Mouse (Mus musculus) bone marrow, adult 2 months (tissue): Measurements from ENCODE around the gene Fancc. TPM values are rescaled to one million over a fixed set of nuclear protein-coding genes. Genes with fewer than 3 reads are reported as not detected.
A peak's percentile ranks its signal among the peaks of the same experiment; 100 is the strongest.

Experiments used
- H3K27ac ChIP-seq: fragments of 200-500 bp; 2 replicates; pipeline ENCODE4 v1.5.1; 2012; ENCODE audit warnings: low read depth, mild to moderate bottlenecking, control low read depth, inconsistent platforms, low read length; ENCODE audit not compliant: control insufficient read depth, poor library complexity, insufficient read depth
- H3K4me1 ChIP-seq: fragments of 200-500 bp; 2 replicates; pipeline ENCODE4 v1.6.1; 2011; ENCODE audit warnings: low read length; ENCODE audit not compliant: control insufficient read depth, insufficient read depth
- H3K4me3 ChIP-seq: fragments of 200-500 bp; replicated peaks from 2 replicates; pipeline ENCODE3; 2011; ENCODE audit warnings: mild to moderate bottlenecking, low read depth, low read length, control low read depth; ENCODE audit not compliant: control insufficient read depth
- CTCF ChIP-seq: fragments of 200-500 bp; IDR thresholded peaks from 2 replicates; pipeline ENCODE4 v1.5.1; 2011; ENCODE audit warnings: low read length, control low read depth; ENCODE audit not compliant: control insufficient read depth, insufficient read depth
- POLR2A ChIP-seq: fragments of 200-500 bp; IDR thresholded peaks from 2 replicates; pipeline ENCODE4 v1.6.1; 2011; ENCODE audit warnings: low read depth, mild to moderate bottlenecking, control low read depth, low read length, borderline replicate concordance; ENCODE audit not compliant: control insufficient read depth
- WGBS: fragments of 180-500 bp; shearing (Covaris S2); methylation state at CpG from one replicate; pipeline ENCODE4 v1.1.7; 2018; 5-methylcytosine and 5-hydroxymethylcytosine counted together
- polyA plus RNA-seq: library from polyadenylated mRNA; stranded (reverse); fragments of >200 nt; gene quantifications from 2 replicates; pipeline ENCODE4 v1.2.4, GENCODE M21; 2011; ENCODE audit warnings: low replicate concordance; ENCODE audit not compliant: missing spikeins, insufficient read depth, insufficient read length

Gene Fancc
- polyA plus RNA-seq, 1 experiment = 9.9 TPM

DNA sequence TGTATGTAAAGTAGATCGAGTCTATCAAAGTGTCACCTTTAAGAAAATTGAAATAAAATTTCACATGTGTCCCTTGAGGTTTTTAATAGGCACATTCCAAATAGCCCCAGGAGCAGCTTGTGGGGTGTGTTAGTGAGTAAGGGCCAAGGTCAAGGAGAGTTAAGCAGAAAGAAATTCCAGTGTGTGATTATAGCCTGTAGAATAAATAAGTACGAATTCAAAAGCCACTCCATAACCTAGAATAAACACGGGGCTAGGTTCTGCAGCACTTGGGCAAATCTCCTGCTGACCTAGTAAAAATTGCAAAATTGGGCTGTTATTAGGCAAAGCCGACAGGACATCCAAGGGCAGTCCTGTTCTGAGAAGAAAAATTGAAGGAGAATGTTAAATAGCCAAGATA lies 37.9 kb upstream of the Fancc start:
- Histone ChIP-seq H3K4me1 (no peaks in the 10 kb centered on the region), H3K4me3 (no peak overlapping the region), H3K27ac (no peak overlapping the region)
- 84% methylated on average over 4 of the region's 4 CpGs for WGBS
- TF ChIP-seq CTCF = no peak
- TF ChIP-seq POLR2A = no peak

DNA sequence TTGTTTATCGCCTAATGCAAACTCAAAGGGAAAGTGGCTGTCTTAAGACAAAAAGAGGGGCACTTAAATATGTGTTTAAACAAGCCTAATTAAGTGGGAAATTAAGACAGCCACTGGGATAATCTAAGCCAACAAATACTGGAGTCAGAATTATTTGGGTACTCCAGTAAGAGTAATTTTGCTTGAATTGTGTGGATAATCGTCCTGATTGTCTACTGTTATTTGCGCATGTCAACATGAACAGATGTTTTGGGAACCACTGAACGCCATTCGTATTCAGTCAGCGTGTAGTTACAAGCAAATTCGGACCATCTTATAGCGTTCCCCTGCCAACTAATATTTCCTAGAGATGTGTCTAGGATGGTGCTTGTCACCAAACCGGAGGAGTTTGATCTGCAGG lies 33.8 kb upstream of the Fancc start:
- 93% methylated on average over 9 of the region's 9 CpGs for WGBS
- no peak overlapping the region for H3K4me3 ChIP-seq
- no peak overlapping the region for H3K27ac ChIP-seq
- TF ChIP-seq POLR2A (no peak), CTCF (no peak)
- H3K4me1 ChIP-seq = no peaks in the 10 kb centered on the region; the same call in 1 of the 2 replicates

DNA sequence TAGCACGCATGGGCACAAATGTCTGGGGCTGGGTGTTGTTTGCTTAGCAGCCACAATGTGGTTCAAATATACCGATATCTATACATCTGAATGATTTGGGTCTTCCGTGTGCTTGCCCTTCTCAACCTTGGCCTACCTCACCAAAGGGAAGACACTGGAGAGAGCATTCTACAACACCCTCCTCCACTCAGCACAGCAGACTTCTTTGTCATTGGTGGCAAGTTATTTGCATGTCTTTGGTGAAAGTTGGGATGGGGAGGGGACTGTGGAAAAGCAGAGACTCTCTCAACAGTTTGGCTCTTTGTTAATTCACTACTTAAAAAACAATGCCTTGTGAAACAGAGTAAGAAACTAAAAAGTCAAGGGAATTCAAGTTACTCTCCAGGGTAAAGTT lies 33.3 kb upstream of the Fancc start:
- TF ChIP-seq POLR2A (no peak), CTCF (no peak)
- H3K27ac ChIP-seq = no peak overlapping the region
- H3K4me1 ChIP-seq = no peaks in the 10 kb centered on the region; the same call in 1 of the 2 replicates
- no peak overlapping the region for H3K4me3 ChIP-seq
- 65% methylated on average over 3 of the region's 3 CpGs for WGBS

DNA sequence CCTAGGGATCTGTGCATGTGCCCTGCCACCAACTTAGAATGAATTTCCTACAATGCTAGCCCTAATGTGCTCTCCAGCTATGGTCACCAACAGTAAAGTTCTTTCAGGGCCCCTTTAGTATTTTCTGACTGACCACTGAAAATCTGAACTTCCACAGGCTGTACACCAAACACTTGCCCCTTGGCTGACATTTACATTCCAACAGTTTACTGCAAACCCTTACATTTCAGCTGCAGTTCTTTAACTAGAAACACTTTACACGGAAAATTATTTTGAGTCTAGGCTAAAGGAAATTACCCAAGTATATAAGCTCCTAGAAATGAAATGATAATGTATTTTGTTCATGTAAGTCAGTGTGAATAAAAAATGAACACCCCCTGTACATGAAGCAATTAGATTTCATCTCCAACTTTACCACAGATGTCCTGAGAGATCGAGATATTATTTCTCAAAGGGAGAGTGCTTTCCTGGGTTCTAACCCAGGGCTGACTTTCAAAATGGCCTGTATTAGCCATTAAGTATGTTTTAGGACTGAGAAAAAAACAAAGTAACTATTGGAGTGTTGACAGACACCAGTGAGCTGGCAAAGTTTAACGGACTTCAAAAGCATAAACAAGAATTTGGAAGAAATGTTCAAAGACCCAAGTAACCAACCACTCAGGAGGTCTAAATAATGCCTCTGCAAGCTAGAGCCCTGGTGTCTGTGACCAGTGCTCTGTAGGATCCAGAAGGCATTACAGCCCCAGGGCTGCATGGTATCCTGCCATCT lies 32.7 kb upstream of the Fancc start:
- 56% methylated on average over 3 of the region's 3 CpGs for WGBS
- no peak for TF ChIP-seq CTCF
- Histone ChIP-seq H3K4me1 (no peaks in the 10 kb centered on the region; the same call in 1 of the 2 replicates), H3K27ac (no peak overlapping the region), H3K4me3 (no peak overlapping the region)

DNA sequence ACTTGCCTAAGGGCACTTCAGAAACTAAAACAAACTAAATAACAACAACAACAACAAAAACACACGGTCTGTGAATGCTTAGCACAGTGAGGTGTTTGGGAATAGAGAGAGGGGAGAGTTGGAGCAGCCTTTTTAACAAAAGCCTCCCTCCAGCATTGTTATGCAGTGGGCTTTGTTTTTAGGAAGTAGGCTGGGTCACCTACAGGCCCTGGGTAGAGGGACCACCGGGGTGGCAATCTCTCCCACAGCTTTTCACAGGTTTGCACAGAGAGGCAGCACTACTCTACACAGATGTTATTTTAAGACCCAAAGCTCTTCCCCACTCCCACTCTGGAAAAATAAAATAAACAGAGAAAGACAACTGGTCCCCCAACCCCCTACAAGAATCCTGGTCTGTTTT lies 31.8 kb upstream of the Fancc start:
- Histone ChIP-seq H3K4me3 (no peak overlapping the region), H3K4me1 (no peaks in the 10 kb centered on the region; the same call in 1 of the 2 replicates), H3K27ac (peak overlapping the region; percentile 47)
- WGBS = 9% methylated on average over 2 of the region's 2 CpGs
- TF ChIP-seq CTCF (no peak), POLR2A (no peak)

DNA sequence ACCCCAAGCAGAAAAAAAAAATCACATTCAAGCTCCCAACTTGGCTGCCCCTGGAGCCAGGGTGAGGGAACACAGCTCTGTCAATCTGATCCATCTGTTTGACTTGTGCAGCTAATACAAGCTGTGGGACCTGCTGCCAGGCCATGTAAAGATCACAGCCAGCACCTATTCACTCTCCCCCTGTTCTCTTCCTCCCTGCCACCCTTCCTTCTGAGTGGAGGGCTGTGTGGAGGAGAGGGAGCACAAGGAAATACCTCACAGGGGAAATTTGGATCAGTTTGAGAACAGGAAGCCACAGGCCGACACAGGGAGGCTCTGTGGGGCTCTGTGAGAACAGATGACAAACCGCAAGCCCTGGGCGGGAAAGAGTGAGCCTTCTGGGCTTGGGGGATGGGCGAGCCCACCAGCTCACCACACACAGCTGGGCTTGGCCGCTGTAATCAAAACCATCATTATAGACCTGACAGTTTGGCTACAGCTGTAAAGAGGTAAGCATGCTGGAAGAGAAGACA lies 31.1 kb upstream of the Fancc start:
- TF ChIP-seq POLR2A (no peak), CTCF (no peak)
- Histone ChIP-seq H3K27ac (peak overlapping the region; percentile 47), H3K4me3 (no peak overlapping the region), H3K4me1 (no peaks in the 10 kb centered on the region; the same call in 1 of the 2 replicates)
- 0% methylated on average over 5 of the region's 5 CpGs for WGBS

DNA sequence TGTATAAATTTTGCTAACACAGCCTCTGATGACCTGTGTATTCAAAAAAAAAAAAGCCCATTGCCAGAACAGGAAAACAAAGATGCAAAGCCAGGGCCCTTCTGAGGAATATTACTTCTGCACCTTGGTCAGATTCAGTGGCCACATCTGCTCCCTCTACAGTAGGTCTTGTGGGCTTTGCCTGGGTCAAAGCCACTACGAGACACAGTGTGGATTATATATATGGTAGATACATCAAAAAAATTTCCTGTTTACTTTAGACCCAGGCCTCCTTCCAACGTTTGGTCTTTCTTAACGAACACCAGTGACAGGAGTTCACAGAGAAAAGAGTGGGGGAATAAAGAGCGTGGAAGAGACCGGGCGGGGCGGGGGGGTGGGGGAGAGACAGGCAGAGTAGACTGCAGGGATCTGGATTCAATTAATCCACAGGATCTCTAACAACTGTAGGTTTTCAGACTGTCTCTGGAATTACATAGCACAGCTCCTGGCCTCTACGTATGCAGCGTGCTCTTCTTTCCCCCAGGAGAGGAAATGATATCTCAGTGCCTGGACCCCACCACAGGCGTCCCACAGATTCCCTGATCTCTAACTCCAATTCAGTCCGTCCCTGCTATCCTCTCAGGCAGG lies 28.6 kb upstream of the Fancc start:
- Histone ChIP-seq H3K27ac (no peak overlapping the region), H3K4me3 (no peak overlapping the region), H3K4me1 (no peaks in the 10 kb centered on the region; the same call in 1 of the 2 replicates)
- TF ChIP-seq CTCF (no peak), POLR2A (no peak)
- WGBS = 88% methylated on average over 11 of the region's 11 CpGs
